ENCODE assay signal across 24 mouse cellular contexts in genomic region chr2:153568541-153568940, GRCm38 (mm10). TPM values are rescaled to one million over a fixed set of nuclear protein-coding genes. Genes with fewer than 3 reads are reported as not detected.
DNase-seq lines count a peak whose midpoint lies in the region; ATAC-seq and TF ChIP-seq lines count a peak whose summit lies in the region.
"Had no signal": no experiment of that assay in that cellular context is flagged by ENCODE, and none has a peak within 500 bp of the region (broad histone marks: within the 10 kb centered on the region; RNA-seq: fewer than 3 reads in every experiment).

No protein-coding gene starts in this region.

- H3K4me3 ChIP-seq in intestine, embryonic 15.5 days (replicated peaks): no peak overlapping the region
- H3K4me3 ChIP-seq in intestine, postnatal 0 days (ENCODE audit: low read depth, low read length): no peak overlapping the region
- H3K4me3 ChIP-seq in liver, embryonic 16.5 days (ENCODE audit: low read depth, low read length): no peak overlapping the region
- H3K4me3 ChIP-seq in kidney, embryonic 16.5 days (ENCODE audit: low read length): no peak overlapping the region
- no peak overlapping the region for H3K4me3 ChIP-seq in thymus, adult 2 months (ENCODE audit: control insufficient read depth, insufficient read depth, low read length)
- no peak overlapping the region for H3K4me3 ChIP-seq in forebrain, embryonic 11.5 days (ENCODE audit: low read depth, low read length)
- H3K4me3 ChIP-seq: gastrocnemius, adult 2 months; layer of hippocampus, adult 2 months; limb, embryonic 13.5 days; lung, embryonic 15.5 days had no signal

- peak; percentile 39; the same call in 1 of the 2 replicates for ATAC-seq in intestine, embryonic 15.5 days
- ATAC-seq in intestine, postnatal 0 days: no peak
- ATAC-seq in erythroid progenitor cell, adult 5-6 weeks (replicated peaks; ENCODE audit: low FRiP score, poor library complexity, severe bottlenecking): peak; percentile 64
- peak; percentile 94 for ATAC-seq in liver, embryonic 16.5 days (ENCODE audit: low read depth)
- ATAC-seq in kidney, embryonic 16.5 days (ENCODE audit: low FRiP score, low TSS enrichment): no peak
- no peak for ATAC-seq in forebrain, embryonic 11.5 days (replicated peaks; ENCODE audit: low FRiP score)
- ATAC-seq: activated CD4-positive, CD25-positive, alpha-beta regulatory T cell, adult 4 months; forebrain, embryonic 16.5 days; hindbrain, embryonic 16.5 days had no signal

- H3K4me2 ChIP-seq in intestine, embryonic 15.5 days (replicated peaks): no peak overlapping the region
- H3K4me2 ChIP-seq in intestine, postnatal 0 days (replicated peaks; ENCODE audit: low read depth): no peak overlapping the region
- H3K4me2 ChIP-seq in liver, embryonic 16.5 days (ENCODE audit: low read depth, low read length): peak overlapping the region; percentile 38
- no peak overlapping the region for H3K4me2 ChIP-seq in kidney, embryonic 16.5 days (replicated peaks; ENCODE audit: low read depth, low read length)
- no peak overlapping the region for H3K4me2 ChIP-seq in forebrain, embryonic 11.5 days (ENCODE audit: low read depth, low read length, severe bottlenecking)
- H3K4me2 ChIP-seq: limb, embryonic 13.5 days; lung, embryonic 15.5 days had no signal

- no peaks in the 10 kb centered on the region for H3K4me1 ChIP-seq in intestine, embryonic 15.5 days (replicated peaks)
- no peaks in the 10 kb centered on the region for H3K4me1 ChIP-seq in intestine, postnatal 0 days (replicated peaks; ENCODE audit: control insufficient read depth, insufficient read depth, low read length)
- peaks cover 35% of the 10 kb centered on the region for H3K4me1 ChIP-seq in liver, embryonic 16.5 days (ENCODE audit: control insufficient read depth, low read depth, low read length)
- no peaks in the 10 kb centered on the region for H3K4me1 ChIP-seq in kidney, embryonic 16.5 days (ENCODE audit: insufficient read depth, low read length)
- H3K4me1 ChIP-seq in thymus, adult 2 months (replicated peaks; ENCODE audit: control insufficient read depth, insufficient read depth, low read length): no peaks in the 10 kb centered on the region
- no peaks in the 10 kb centered on the region for H3K4me1 ChIP-seq in forebrain, embryonic 11.5 days (replicated peaks; ENCODE audit: control insufficient read depth, insufficient read depth, low read length)
- H3K4me1 ChIP-seq: limb, embryonic 13.5 days; lung, embryonic 15.5 days had no signal

- 87% methylated on average over 6 of the region's 6 CpGs for WGBS in intestine, embryonic 15.5 days
- WGBS in intestine, postnatal 0 days: 94% methylated on average over 6 of the region's 6 CpGs
- WGBS in liver, embryonic 16.5 days (ENCODE audit: insufficient replicate concordance): 27% methylated on average over 6 of the region's 6 CpGs
- 95% methylated on average over 6 of the region's 6 CpGs for WGBS in kidney, embryonic 16.5 days
- 96% methylated on average over 6 of the region's 6 CpGs for WGBS in thymus, adult 2 months
- 90% methylated on average over 6 of the region's 6 CpGs for WGBS in forebrain, embryonic 11.5 days

- H3K27ac ChIP-seq in intestine, embryonic 15.5 days: no peak overlapping the region
- H3K27ac ChIP-seq in intestine, postnatal 0 days (ENCODE audit: low read depth, low read length): no peak overlapping the region
- H3K27ac ChIP-seq in liver, embryonic 16.5 days (ENCODE audit: low read length): peak overlapping the region; percentile 80
- no peak overlapping the region for H3K27ac ChIP-seq in kidney, embryonic 16.5 days (ENCODE audit: low read length)
- H3K27ac ChIP-seq in thymus, adult 2 months (ENCODE audit: control insufficient read depth, insufficient read depth, low read length): no peak overlapping the region
- H3K27ac ChIP-seq in forebrain, embryonic 11.5 days (ENCODE audit: low read depth, low read length): no peak overlapping the region
- H3K27ac ChIP-seq: gastrocnemius, adult 2 months; layer of hippocampus, adult 2 months; limb, embryonic 13.5 days; lung, embryonic 15.5 days had no signal

- no peak for TF ChIP-seq CTCF in intestine, postnatal 0 days (IDR thresholded peaks at IDR 0.05; ENCODE audit: low read depth)
- no peak for TF ChIP-seq CTCF in thymus, adult 2 months (IDR thresholded peaks at IDR 0.05; ENCODE audit: borderline replicate concordance, control insufficient read depth, extremely low read depth, insufficient read depth, low read length, poor library complexity)

- no peaks in the 10 kb centered on the region for H3K36me3 ChIP-seq in intestine, embryonic 15.5 days
- H3K36me3 ChIP-seq in intestine, postnatal 0 days (ENCODE audit: control insufficient read depth, insufficient read depth): no peaks in the 10 kb centered on the region
- H3K36me3 ChIP-seq in liver, embryonic 16.5 days (ENCODE audit: control insufficient read depth, insufficient read depth): no peaks in the 10 kb centered on the region
- H3K36me3 ChIP-seq in kidney, embryonic 16.5 days (ENCODE audit: insufficient read depth, low read length): no peaks in the 10 kb centered on the region
- H3K36me3 ChIP-seq in thymus, adult 2 months (ENCODE audit: control insufficient read depth, insufficient read depth, low read length): no peaks in the 10 kb centered on the region
- no peaks in the 10 kb centered on the region for H3K36me3 ChIP-seq in forebrain, embryonic 11.5 days (ENCODE audit: control insufficient read depth, insufficient read depth, low read length)
- H3K36me3 ChIP-seq: limb, embryonic 13.5 days; lung, embryonic 15.5 days had no signal

- no peak for TF ChIP-seq POLR2A in thymus, adult 2 months (IDR thresholded peaks at IDR 0.05; ENCODE audit: control insufficient read depth, extremely low read depth, insufficient read depth, low read length, poor library complexity)

- no peak overlapping the region for H3K9ac ChIP-seq in intestine, embryonic 15.5 days
- H3K9ac ChIP-seq in intestine, postnatal 0 days (ENCODE audit: low read depth, low read length): no peak overlapping the region
- 0 out of 2 replicates have a peak overlapping the region, but pooled peaks have one; percentile 30 for H3K9ac ChIP-seq in liver, embryonic 16.5 days (ENCODE audit: low read depth, low read length)
- no peak overlapping the region for H3K9ac ChIP-seq in kidney, embryonic 16.5 days (replicated peaks; ENCODE audit: low read length)
- no peak overlapping the region for H3K9ac ChIP-seq in forebrain, embryonic 11.5 days (ENCODE audit: low read length)
- H3K9ac ChIP-seq: limb, embryonic 13.5 days; lung, embryonic 15.5 days had no signal

- no peaks in the 10 kb centered on the region for H3K27me3 ChIP-seq in intestine, embryonic 15.5 days (replicated peaks)
- no peaks in the 10 kb centered on the region for H3K27me3 ChIP-seq in intestine, postnatal 0 days (replicated peaks; ENCODE audit: control insufficient read depth, insufficient read depth, low read length)
- H3K27me3 ChIP-seq in liver, embryonic 16.5 days (ENCODE audit: control insufficient read depth, insufficient read depth, low read depth, low read length): no peaks in the 10 kb centered on the region
- no peaks in the 10 kb centered on the region for H3K27me3 ChIP-seq in kidney, embryonic 16.5 days (ENCODE audit: insufficient read depth, low read length)
- H3K27me3 ChIP-seq in thymus, adult 2 months (ENCODE audit: control insufficient read depth, insufficient read depth, low read length): no peaks in the 10 kb centered on the region
- no peaks in the 10 kb centered on the region for H3K27me3 ChIP-seq in forebrain, embryonic 11.5 days (ENCODE audit: control insufficient read depth, insufficient read depth, low read length)
- H3K27me3 ChIP-seq: limb, embryonic 13.5 days; lung, embryonic 15.5 days had no signal

- DNase-seq in c-Kit-positive CD71-positive TER-119-positive erythroid progenitor cells, embryonic 14.5 days (ENCODE audit: low spot score): peak; percentile 75
- DNase-seq in thymus, adult 2 months: no peak
- no peak for DNase-seq in forebrain, embryonic 11.5 days (ENCODE audit: low spot score)
- DNase-seq: adrenal gland, postnatal 10 days; cerebellum, adult 18-20 months; cerebellum, postnatal 25 days; gastrocnemius, adult 2 months; heart, adult 11 months; heart, postnatal 10 days; kidney, adult 18-20 months; kidney, postnatal 14 days; layer of hippocampus, postnatal 36 days; right cerebral cortex, postnatal 14 days had no signal

- H3K9me3 ChIP-seq in intestine, embryonic 15.5 days: no peaks in the 10 kb centered on the region
- no peaks in the 10 kb centered on the region for H3K9me3 ChIP-seq in intestine, postnatal 0 days (ENCODE audit: control insufficient read depth)
- no peaks in the 10 kb centered on the region for H3K9me3 ChIP-seq in liver, embryonic 16.5 days (replicated peaks; ENCODE audit: control insufficient read depth, low read length)
- no peaks in the 10 kb centered on the region; the same call in 1 of the 2 replicates for H3K9me3 ChIP-seq in kidney, embryonic 16.5 days (ENCODE audit: low read length)
- H3K9me3 ChIP-seq in forebrain, embryonic 11.5 days (ENCODE audit: control insufficient read depth, low read length): no peaks in the 10 kb centered on the region
- H3K9me3 ChIP-seq: limb, embryonic 13.5 days; lung, embryonic 15.5 days had no signal

RNA-seq across cellular contexts. Expression of gene Nol4l, which starts 38.8 kb away (rescaled TPM):
- 25.6 and 27.1 TPM in 2 replicates for polyA plus RNA-seq in intestine, embryonic 15.5 days (2015; fragmentation: Nextera tagmentation; extraction: Ambion mirVana)
- 21.9 and 25.2 TPM in 2 replicates for polyA plus RNA-seq in intestine, postnatal 0 days (2015; fragmentation: Nextera tagmentation; extraction: Ambion mirVana)
- total RNA-seq in erythroid progenitor cell, adult 5-6 weeks (2015; ENCODE audit: low replicate concordance): 5.0 and 5.8 TPM in 2 replicates
- total RNA-seq in erythroid progenitor cell, adult 5-6 weeks (2017; ENCODE audit: low replicate concordance): 2.7 and 5.8 TPM in 2 replicates
- polyA plus RNA-seq in liver, embryonic 16.5 days (2015; fragmentation: Nextera tagmentation; extraction: Ambion mirVana): 3.9 and 4.3 TPM in 2 replicates
- 13.8 and 17.1 TPM in 2 replicates for polyA plus RNA-seq in kidney, embryonic 16.5 days (2015; fragmentation: Nextera tagmentation; extraction: Ambion mirVana)
- 4.2 and 4.4 TPM in 2 replicates for polyA plus RNA-seq in thymus, adult 2 months (2012; rRNA removed)
- polyA plus RNA-seq in forebrain, embryonic 11.5 days (2014; fragmentation: Nextera tagmentation; extraction: Ambion mirVana): 25.6 and 26.2 TPM in 2 replicates

Comparison
In these comparisons a context has a peak if more than half of its experiments do, and no peak if none do; other contexts are left out.
1. ATAC-seq: peak in intestine, embryonic 15.5 days (single experiment), erythroid progenitor cell, adult 5-6 weeks (single experiment) and liver, embryonic 16.5 days (single experiment); none in intestine, postnatal 0 days (single experiment), kidney, embryonic 16.5 days (single experiment) and forebrain, embryonic 11.5 days (single experiment).